Mouse (Mus musculus) heart, adult 2 months (tissue): ENCODE data around the gene Myo7a.

Source experiments
- CTCF ChIP-seq: fragments of 200-600 bp; IDR thresholded peaks from 2 replicates; pipeline ENCODE4 v1.8.1; 2022; ENCODE audit warnings: antibody characterized with exemption, mild to moderate bottlenecking, moderate library complexity
- POLR2A ChIP-seq: fragments of 200-500 bp; IDR thresholded peaks from 2 replicates; pipeline ENCODE4 v1.6.1; 2011; ENCODE audit warnings: mild to moderate bottlenecking, low read depth, low read length, control low read depth; ENCODE audit not compliant: insufficient read depth

GRCm38 (mm10) chr7:98077453-98077852 lies 41.9 kb downstream of the Myo7a start:
- TF ChIP-seq CTCF (no peak), POLR2A (no peak)
